Mouse (Mus musculus): Measurements from ENCODE around the gene Gprin3. TPM values are rescaled to one million over a fixed set of nuclear protein-coding genes. Genes with fewer than 3 reads are reported as not detected.
"Not testable (repeated sequence)": the region's sequence is repeated elsewhere in the genome, so short reads cannot be mapped to it uniquely, and the experiment has no call there.

Gene Gprin3
- polyA plus RNA-seq, 1 experiment from 2014 or later, result 13.0 TPM

DNA sequence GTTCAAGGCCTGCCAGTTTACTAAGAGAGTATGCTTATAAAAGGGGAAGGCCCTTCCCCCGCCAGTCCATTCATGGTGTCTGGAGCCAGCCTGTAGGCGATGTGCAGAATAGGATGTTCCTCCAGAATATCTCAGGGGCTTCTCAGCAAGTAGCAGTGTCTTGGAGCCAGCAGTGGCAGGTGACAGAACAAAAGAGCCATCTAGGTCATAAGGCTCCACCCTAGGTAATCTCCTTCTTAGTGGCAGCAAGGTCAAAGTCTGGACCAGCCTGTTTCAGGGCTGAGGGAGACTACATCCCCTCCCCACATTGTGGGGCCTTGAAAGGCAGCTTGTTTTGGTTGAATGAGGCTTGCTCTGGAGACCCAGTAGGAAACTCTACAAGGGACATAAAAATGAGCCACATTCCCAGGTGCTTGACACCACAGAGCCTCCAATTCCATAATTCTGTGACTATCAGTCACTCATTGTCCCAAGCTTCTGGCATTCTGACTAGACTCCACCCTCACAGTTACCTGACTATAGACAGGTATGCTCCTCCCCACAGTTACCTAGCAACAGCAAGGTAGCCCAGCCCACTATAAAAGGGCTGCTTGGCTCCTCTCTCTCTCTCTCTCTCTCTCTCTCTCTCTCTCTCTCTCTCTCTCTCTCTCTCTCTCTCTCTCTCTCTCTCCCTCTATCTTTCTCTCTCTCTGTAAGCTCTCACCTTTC is 121.7 kb downstream of the Gprin3 start:
- not testable (repeated sequence) for H3K4me2 ChIP-seq (ENCODE audit: low read length); H3K9me3 ChIP-seq (ENCODE audit: control insufficient read depth, low read length); ATAC-seq; H3K4me3 ChIP-seq (ENCODE audit: low read length); H3K4me1 ChIP-seq (ENCODE audit: control insufficient read depth, insufficient read depth, low read depth, low read length); H3K36me3 ChIP-seq (ENCODE audit: control insufficient read depth, insufficient read depth, low read length); H3K27ac ChIP-seq (ENCODE audit: low read depth, low read length); H3K27me3 ChIP-seq (replicated peaks; ENCODE audit: control insufficient read depth, insufficient read depth, low read length); H3K9ac ChIP-seq (ENCODE audit: low read depth, low read length)
- 88% methylated on average over 2 of the region's 2 CpGs for WGBS

DNA sequence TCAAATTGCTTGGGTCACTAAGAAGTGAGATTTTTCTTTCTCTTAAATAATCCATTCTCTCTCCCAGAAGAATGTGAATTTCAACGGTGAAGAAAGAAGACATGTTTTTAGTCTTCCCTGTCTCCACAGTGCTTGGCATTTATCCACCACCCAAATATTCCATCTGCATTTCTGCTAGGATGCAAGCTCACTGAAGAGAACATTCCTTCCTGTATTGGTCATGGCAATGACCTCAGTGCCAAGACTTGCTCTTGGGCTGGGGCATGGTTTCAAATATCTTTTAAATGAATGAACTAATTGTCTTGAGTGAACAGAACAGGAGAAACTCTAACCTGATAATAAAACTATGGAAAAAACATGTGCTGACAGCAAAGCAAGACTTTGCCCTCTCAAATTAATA is 123.1 kb downstream of the Gprin3 start:
- Histone ChIP-seq H3K27me3 (replicated peaks; ENCODE audit: control insufficient read depth, insufficient read depth, low read length) (no peaks in the 10 kb centered on the region), H3K27ac (ENCODE audit: low read depth, low read length) (no peak overlapping the region), H3K36me3 (ENCODE audit: control insufficient read depth, insufficient read depth, low read length) (no peaks in the 10 kb centered on the region), H3K9ac (ENCODE audit: low read depth, low read length) (no peak overlapping the region), H3K4me3 (ENCODE audit: low read length) (no peak overlapping the region), H3K4me1 (ENCODE audit: control insufficient read depth, insufficient read depth, low read depth, low read length) (no peaks in the 10 kb centered on the region), H3K9me3 (ENCODE audit: control insufficient read depth, low read length) (no peaks in the 10 kb centered on the region), H3K4me2 (ENCODE audit: low read length) (no peak overlapping the region)
- ATAC-seq, result no peak
- WGBS, result 85% methylated on average over 1 of the region's 1 CpGs

Other genes with a start within 250 kb of the Gprin3 start
- 10.8 and 12.2 TPM in 2 replicates for gene Tigd2, start 217.4 kb downstream of the Gprin3 start, polyA plus RNA-seq (2015; fragmentation: Nextera tagmentation; extraction: Ambion mirVana)

Data from hindbrain, embryonic 16.5 days (tissue).